Mouse (Mus musculus): ENCODE results near the gene Rnf220. TPM values are rescaled to one million over a fixed set of nuclear protein-coding genes. Genes with fewer than 3 reads are reported as not detected.

The Rnf220 gene
- polyA plus RNA-seq, 1 experiment = 84.5 TPM

DNA sequence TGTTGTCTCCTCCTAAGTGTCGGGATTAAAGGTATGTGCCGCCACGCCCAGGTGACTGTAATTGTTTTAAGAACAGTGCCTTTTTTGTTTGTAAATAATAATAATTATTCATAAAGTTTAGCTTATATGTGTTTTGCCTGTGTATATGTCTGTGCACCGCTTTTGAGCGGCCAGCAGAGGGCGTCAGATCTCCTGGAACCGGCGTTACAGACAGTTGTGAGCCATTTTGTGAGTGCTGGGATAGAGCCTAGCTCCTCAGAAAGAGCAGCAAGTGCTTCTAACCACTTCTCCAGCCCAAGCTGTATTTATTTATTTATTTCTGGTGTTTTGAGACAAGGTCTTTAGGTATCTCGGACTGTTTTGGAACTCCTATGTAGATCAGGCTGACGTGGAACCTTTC, 266.5 kb downstream of the Rnf220 start:
- TF ChIP-seq POLR2A (IDR thresholded peaks at IDR 0.05; ENCODE audit: borderline replicate concordance, low read depth, low read length) = no peak
- peak; percentile 96 for TF ChIP-seq CTCF (IDR thresholded peaks at IDR 0.05; ENCODE audit: low read depth, low read length)
- H3K27ac ChIP-seq (ENCODE audit: insufficient read depth, low read depth, low read length) = no peak overlapping the region
- no peaks in the 10 kb centered on the region for H3K4me1 ChIP-seq (ENCODE audit: control insufficient read depth, insufficient read depth, low read length)
- no peak overlapping the region for H3K4me3 ChIP-seq (ENCODE audit: insufficient read depth, low read length)

DNA sequence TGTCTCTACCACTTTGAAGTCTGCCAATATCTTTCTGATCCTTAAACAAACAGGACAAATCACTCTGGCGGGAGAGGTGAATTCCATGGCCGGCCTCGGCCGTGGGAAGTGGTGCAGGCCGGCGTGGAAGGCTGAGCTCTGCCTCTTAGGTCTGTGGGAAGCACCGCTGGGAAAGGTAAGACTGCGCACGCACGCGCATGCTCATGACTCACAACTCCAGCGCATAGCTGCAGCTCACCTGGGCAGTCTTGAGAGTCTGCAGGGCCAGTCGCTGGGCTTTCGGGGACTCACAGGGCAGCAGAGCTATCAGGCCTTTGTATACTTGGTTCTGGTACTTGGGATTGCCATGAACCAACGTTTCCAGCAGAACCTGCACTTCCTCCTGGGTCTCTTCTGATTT, 267.3 kb downstream of the Rnf220 start:
- no peak overlapping the region for H3K27ac ChIP-seq (ENCODE audit: insufficient read depth, low read depth, low read length)
- no peaks in the 10 kb centered on the region for H3K4me1 ChIP-seq (ENCODE audit: control insufficient read depth, insufficient read depth, low read length)
- no peak for TF ChIP-seq POLR2A (IDR thresholded peaks at IDR 0.05; ENCODE audit: borderline replicate concordance, low read depth, low read length)
- TF ChIP-seq CTCF (IDR thresholded peaks at IDR 0.05; ENCODE audit: low read depth, low read length) = no peak
- no peak overlapping the region for H3K4me3 ChIP-seq (ENCODE audit: insufficient read depth, low read length)

DNA sequence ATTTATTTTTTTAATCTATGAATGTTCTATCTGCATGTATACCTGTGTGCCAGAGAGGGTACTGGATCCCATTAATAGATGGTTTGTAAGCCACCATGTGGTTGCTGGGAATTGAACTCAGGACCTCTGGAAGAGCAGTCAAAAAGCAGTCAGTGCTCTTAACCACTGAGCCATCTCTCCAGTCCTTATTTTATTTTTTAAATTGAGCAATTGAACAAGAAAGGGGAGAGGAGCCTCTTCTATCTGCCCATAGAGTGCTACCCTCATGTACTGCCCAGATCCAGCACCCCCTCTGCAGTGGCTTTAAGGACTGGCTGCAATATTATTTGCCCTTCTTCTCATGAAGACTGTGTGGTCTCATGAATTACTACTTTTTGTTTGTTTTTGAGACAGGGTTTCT, 271.6 kb downstream of the Rnf220 start:
- H3K27ac ChIP-seq (ENCODE audit: insufficient read depth, low read depth, low read length) = no peak overlapping the region
- peaks cover 13% of the 10 kb centered on the region for H3K4me1 ChIP-seq (ENCODE audit: control insufficient read depth, insufficient read depth, low read length)
- no peak overlapping the region for H3K4me3 ChIP-seq (ENCODE audit: insufficient read depth, low read length)
- TF ChIP-seq CTCF (IDR thresholded peaks at IDR 0.05; ENCODE audit: low read depth, low read length) (no peak), POLR2A (IDR thresholded peaks at IDR 0.05; ENCODE audit: borderline replicate concordance, low read depth, low read length) (no peak)

- H3K27ac ChIP-seq (ENCODE audit: insufficient read depth, low read depth, low read length) = no peak overlapping the region
- no peak for TF ChIP-seq POLR2A (IDR thresholded peaks at IDR 0.05; ENCODE audit: borderline replicate concordance, low read depth, low read length)
- no peak for TF ChIP-seq CTCF (IDR thresholded peaks at IDR 0.05; ENCODE audit: low read depth, low read length)
- peaks cover 15% of the 10 kb centered on the region for H3K4me1 ChIP-seq (ENCODE audit: control insufficient read depth, insufficient read depth, low read length)
- no peak overlapping the region for H3K4me3 ChIP-seq (ENCODE audit: insufficient read depth, low read length)
Observed at GRCm38 (mm10) chr4:117224122-117224521, 272.7 kb downstream of the Rnf220 start.

DNA sequence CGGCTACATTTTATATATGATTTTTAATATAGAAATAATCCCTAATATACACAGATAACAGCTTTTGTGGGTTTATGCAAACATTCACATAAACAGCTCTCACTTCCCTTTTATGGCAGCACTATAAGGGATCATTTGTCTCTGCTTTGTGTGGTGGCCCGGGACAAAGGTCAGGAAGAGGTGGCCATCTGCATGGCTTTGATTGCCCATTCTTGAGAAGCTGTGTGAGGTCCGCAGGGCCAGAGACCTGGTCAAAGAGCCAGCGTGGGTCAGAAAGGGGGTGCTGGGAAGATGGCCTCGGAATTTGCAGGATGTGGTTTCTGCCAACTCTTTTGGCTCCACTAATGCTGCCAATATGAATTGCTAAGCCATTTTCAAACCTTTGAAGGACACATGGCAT, 273.9 kb downstream of the Rnf220 start:
- TF ChIP-seq POLR2A (IDR thresholded peaks at IDR 0.05; ENCODE audit: borderline replicate concordance, low read depth, low read length) = no peak
- no peak for TF ChIP-seq CTCF (IDR thresholded peaks at IDR 0.05; ENCODE audit: low read depth, low read length)
- Histone ChIP-seq H3K27ac (ENCODE audit: insufficient read depth, low read depth, low read length) (no peak overlapping the region), H3K4me3 (ENCODE audit: insufficient read depth, low read length) (no peak overlapping the region), H3K4me1 (ENCODE audit: control insufficient read depth, insufficient read depth, low read length) (peaks cover 19% of the 10 kb centered on the region)

GRCm38 (mm10) chr4:117221836-117222235, 275.0 kb downstream of the Rnf220 start:
- TF ChIP-seq POLR2A (IDR thresholded peaks at IDR 0.05; ENCODE audit: borderline replicate concordance, low read depth, low read length) (no peak), CTCF (IDR thresholded peaks at IDR 0.05; ENCODE audit: low read depth, low read length) (no peak)
- no peak overlapping the region for H3K4me3 ChIP-seq (ENCODE audit: insufficient read depth, low read length)
- no peak overlapping the region for H3K27ac ChIP-seq (ENCODE audit: insufficient read depth, low read depth, low read length)
- H3K4me1 ChIP-seq (ENCODE audit: control insufficient read depth, insufficient read depth, low read length) = peaks cover 19% of the 10 kb centered on the region

Other genes with a start within 250 kb of the Rnf220 start
- gene Tmem53, start 245.1 kb downstream of the Rnf220 start, polyA plus RNA-seq (2012; ENCODE audit: insufficient read depth, insufficient read length, missing spikeins) = not detected in 2 replicates
- gene Armh1, start 244.9 kb downstream of the Rnf220 start, polyA plus RNA-seq (2012; ENCODE audit: insufficient read depth, insufficient read length, missing spikeins) = not detected in 2 replicates
- 50.9 and 54.3 TPM in 2 replicates for gene Eri3, start 53.3 kb upstream of the Rnf220 start, polyA plus RNA-seq (2012; ENCODE audit: insufficient read depth, insufficient read length, missing spikeins)
- gene Dmap1, start 185.2 kb upstream of the Rnf220 start, polyA plus RNA-seq (2012; ENCODE audit: insufficient read depth, insufficient read length, missing spikeins) = 17.9 and 21.7 TPM in 2 replicates
- not detected in 2 replicates for gene Gm12845, start 227.4 kb upstream of the Rnf220 start, polyA plus RNA-seq (2012; ENCODE audit: insufficient read depth, insufficient read length, missing spikeins)